Mouse (Mus musculus) MEL (cell line): ENCODE data around the gene Yjefn3.

Experiments used
- CTCF ChIP-seq, 3 experiments: IDR thresholded peaks in 2 of 3; conservative IDR thresholded peaks in 1 of 3; 2 replicates each; pipeline ENCODE4 v1.5.1; 2011 to 2012; ENCODE audit warnings: low read length in 3 of 3, low read depth in 2 of 3, mild to moderate bottlenecking in 2 of 3, improper control_type of control experiment in 1 of 3, inconsistent platforms in 1 of 3, mixed read lengths in 1 of 3, moderate library complexity in 1 of 3; ENCODE audit not compliant: control insufficient read depth in 1 of 3, insufficient read depth in 1 of 3, poor library complexity in 1 of 3, severe bottlenecking in 1 of 3
- EP300 ChIP-seq, 2 experiments: IDR thresholded peaks; 2 replicates each; pipeline ENCODE4 v1.6.1; 2011; ENCODE audit warnings: improper control_type of control experiment in 2 of 2, low read length in 2 of 2, low read depth in 1 of 2, mild to moderate bottlenecking in 1 of 2
- JUND ChIP-seq: IDR thresholded peaks from 2 replicates; pipeline ENCODE4 v1.6.1; 2011; ENCODE audit warnings: low read depth, mild to moderate bottlenecking, improper control_type of control experiment, low read length
- MXI1 ChIP-seq: IDR thresholded peaks from 2 replicates; pipeline ENCODE4 v1.6.1; 2011; ENCODE audit warnings: mild to moderate bottlenecking, low read depth, low read length, improper control_type of control experiment
- RCOR1 ChIP-seq: IDR thresholded peaks from 2 replicates; pipeline ENCODE4 v1.6.1; 2012; ENCODE audit warnings: low read depth, mild to moderate bottlenecking, inconsistent platforms, low read length, improper control_type of control experiment
- SMC3 ChIP-seq: IDR thresholded peaks from 2 replicates; pipeline ENCODE4 v1.6.1; 2011; ENCODE audit warnings: low read depth, low read length, improper control_type of control experiment
- USF1 ChIP-seq: IDR thresholded peaks from 2 replicates; pipeline ENCODE4 v1.6.1; 2014; ENCODE audit warnings: low read depth, mild to moderate bottlenecking, inconsistent platforms, low read length, improper control_type of control experiment, moderate library complexity

DNA sequence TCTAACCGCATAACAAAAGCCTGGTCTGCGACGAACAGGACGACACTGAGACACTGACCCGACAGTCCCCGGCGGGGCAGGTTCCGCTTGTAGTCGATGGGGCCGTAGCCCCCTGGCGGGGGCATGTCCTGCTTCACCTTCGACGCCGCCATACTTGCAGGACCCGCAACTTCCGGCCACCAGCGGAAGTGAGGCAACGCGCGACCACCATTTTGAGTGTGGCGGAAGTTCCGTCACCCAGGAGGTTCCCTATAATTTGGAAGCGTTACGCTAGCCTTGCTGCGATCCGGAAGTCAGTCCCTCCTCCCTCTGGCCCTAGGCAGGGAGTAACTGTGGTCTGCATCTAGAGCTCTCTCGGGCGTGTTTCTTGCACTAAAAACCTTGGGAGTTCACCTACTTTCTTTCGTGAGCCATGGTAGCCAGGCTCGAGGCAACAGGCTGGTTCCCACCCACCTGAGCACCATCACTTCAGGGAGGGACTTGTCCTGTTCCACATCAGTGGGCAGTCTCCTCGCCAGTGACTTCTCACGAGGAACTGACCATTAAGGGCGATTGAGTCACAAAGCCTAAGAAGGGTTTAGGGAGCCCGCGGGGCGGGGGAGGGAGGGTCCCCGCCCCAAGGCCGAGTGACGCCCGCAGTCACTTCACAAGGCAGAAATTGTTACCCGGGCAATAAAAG, 889 bp downstream of the Yjefn3 start:
- TF ChIP-seq USF1 (no peak), CTCF (IDR thresholded peaks at IDR 0.05 in 2 of 3, conservative IDR thresholded peaks at IDR 0.05 in 1 of 3; ENCODE audit: control insufficient read depth in 1 of 3, insufficient read depth in 1 of 3, low read depth in 2 of 3, low read length in 3 of 3, poor library complexity in 1 of 3, severe bottlenecking in 1 of 3) (peak in 2 of 3 experiments; percentile 21 to 30; a peak in 4 of 6 replicates), EP300 (IDR thresholded peaks at IDR 0.05; ENCODE audit: low read depth in 1 of 2, low read length in 2 of 2) (peak in 1 of 2 experiments; percentile 27; a peak in 1 of 4 replicates), SMC3 (no peak), RCOR1 (peak; percentile 72), JUND (peak; percentile 5; the same call in 1 of the 2 replicates), MXI1 (peak; percentile 87)
